Mouse (Mus musculus) lung, adult 2 months (tissue): Measurements from ENCODE around the gene Gm5426. TPM values are rescaled to one million over a fixed set of nuclear protein-coding genes. Genes with fewer than 3 reads are reported as not detected.

ENCODE experiments used
- DNase-seq: peaks from one replicate; pipeline ENCODE4 v3.0.0; 2022
- H3K4me1 ChIP-seq: fragments of 200-500 bp; 2 replicates; pipeline ENCODE4 v1.6.1; 2011; ENCODE audit warnings: low read length; ENCODE audit not compliant: control insufficient read depth, insufficient read depth
- H3K4me3 ChIP-seq: fragments of 200-500 bp; replicated peaks from 2 replicates; pipeline ENCODE3; 2011; ENCODE audit warnings: low read depth, mild to moderate bottlenecking, control low read depth, low read length; ENCODE audit errors: extremely low read depth
- CTCF ChIP-seq: fragments of 200-500 bp; IDR thresholded peaks from 2 replicates; pipeline ENCODE4 v1.5.1; 2011; ENCODE audit warnings: mild to moderate bottlenecking, low read length, control low read depth; ENCODE audit not compliant: insufficient read depth
- POLR2A ChIP-seq: fragments of 200-500 bp; IDR thresholded peaks from 2 replicates; pipeline ENCODE4 v1.6.1; 2011; ENCODE audit warnings: low read depth, mild to moderate bottlenecking, control low read depth, low read length, borderline replicate concordance; ENCODE audit errors: extremely low read depth
- WGBS: fragments of 180-500 bp; shearing (Covaris S2); methylation state at CpG from one replicate; pipeline ENCODE4 v1.1.7; 2018; 5-methylcytosine and 5-hydroxymethylcytosine counted together
- polyA plus RNA-seq: library from polyadenylated mRNA; depleted of rRNA; stranded (reverse); fragments of >200 nt; gene quantifications from 2 replicates; pipeline ENCODE4 v1.2.3, GENCODE M21; 2012; rRNA removed

The Gm5426 gene
- polyA plus RNA-seq, 1 experiment: not detected

GRCm38 (mm10) chr10:96181883-96182628, 45.7 kb downstream of the Gm5426 start:
- Histone ChIP-seq H3K4me3 (no peak overlapping the region), H3K4me1 (peaks cover 11% of the 10 kb centered on the region; the same call in 1 of the 2 replicates)
- TF ChIP-seq CTCF (no peak), POLR2A (no peak)
- no peak for DNase-seq
- 92% methylated on average over 6 of the region's 6 CpGs for WGBS

- Histone ChIP-seq H3K4me3 (no peak overlapping the region), H3K4me1 (peaks cover 21% of the 10 kb centered on the region)
- TF ChIP-seq CTCF (no peak), POLR2A (no peak)
- 69% methylated on average over 2 of the region's 2 CpGs for WGBS
- DNase-seq: no peak
Observed at GRCm38 (mm10) chr10:96185026-96185425, 48.6 kb downstream of the Gm5426 start.

DNA sequence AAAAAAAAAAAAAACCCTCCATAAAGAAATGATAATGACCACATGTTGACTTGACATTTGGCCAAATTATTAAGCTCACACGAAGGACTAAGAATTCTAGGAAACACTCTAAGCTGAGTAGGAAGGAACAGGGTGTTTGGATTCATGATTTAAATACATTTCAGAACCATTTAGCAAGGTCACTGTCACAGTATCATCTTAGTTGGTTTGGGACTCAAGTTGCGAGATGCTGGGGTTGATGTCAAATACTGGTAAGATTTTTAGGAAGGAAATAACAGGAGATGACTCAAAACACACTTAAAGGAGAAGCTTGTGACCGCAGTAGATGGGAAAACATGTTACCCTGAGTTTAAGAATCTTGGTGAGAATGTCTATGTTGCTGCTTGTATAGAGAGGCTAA, 49.2 kb downstream of the Gm5426 start:
- 49% methylated on average over 3 of the region's 3 CpGs for WGBS
- no peak overlapping the region for H3K4me3 ChIP-seq
- no peak for DNase-seq
- TF ChIP-seq CTCF (no peak), POLR2A (no peak)
- peaks cover 20% of the 10 kb centered on the region for H3K4me1 ChIP-seq

Other genes with a start within 250 kb of the Gm5426 start
- gene Eea1, start 196.0 kb upstream of the Gm5426 start, polyA plus RNA-seq: 4.3 and 5.1 TPM in 2 replicates